Mouse (Mus musculus): ENCODE measurements around the gene Glud1. TPM values are rescaled to one million over a fixed set of nuclear protein-coding genes. Genes with fewer than 3 reads are reported as not detected.

Gene Glud1
- polyA plus RNA-seq, 1 experiment from 2014 or later, result 54.1 TPM

GRCm38 (mm10) chr14:34353326-34353725 lies 42.8 kb downstream of the Glud1 start:
- Histone ChIP-seq H3K4me3 (ENCODE audit: low read length) (no peak overlapping the region), H3K9ac (ENCODE audit: low read length) (no peak overlapping the region), H3K4me1 (ENCODE audit: control insufficient read depth, insufficient read depth, low read length) (no peaks in the 10 kb centered on the region), H3K4me2 (ENCODE audit: low read depth, low read length) (no peak overlapping the region), H3K9me3 (replicated peaks; ENCODE audit: control insufficient read depth, low read length) (no peaks in the 10 kb centered on the region), H3K36me3 (ENCODE audit: control insufficient read depth, insufficient read depth) (no peaks in the 10 kb centered on the region), H3K27ac (ENCODE audit: low read length) (no peak overlapping the region), H3K27me3 (ENCODE audit: control insufficient read depth, insufficient read depth, low read length) (no peaks in the 10 kb centered on the region)
- no peak for ATAC-seq (replicated peaks; ENCODE audit: extremely low read depth, insufficient read depth, low FRiP score)
- 85% methylated on average over 3 of the region's 3 CpGs for WGBS

GRCm38 (mm10) chr14:34354456-34354855 lies 43.9 kb downstream of the Glud1 start:
- no peak overlapping the region for H3K27ac ChIP-seq (ENCODE audit: low read length)
- 71% methylated on average over 4 of the region's 4 CpGs for WGBS
- H3K4me2 ChIP-seq (ENCODE audit: low read depth, low read length), result no peak overlapping the region

GRCm38 (mm10) chr14:34355301-34355700 lies 44.8 kb downstream of the Glud1 start, which contains the start of gene Fam25c:
Gene Fam25c (minus strand): TSS chr14:34355433.
- H3K9ac ChIP-seq (ENCODE audit: low read length), result no peak within 1 kb of the TSS
- H3K4me2 ChIP-seq (ENCODE audit: low read depth, low read length), result no peak within 1 kb of the TSS
- no peaks in the 10 kb centered on the region for H3K27me3 ChIP-seq (ENCODE audit: control insufficient read depth, insufficient read depth, low read length)
- H3K9me3 ChIP-seq (replicated peaks; ENCODE audit: control insufficient read depth, low read length), result no peaks in the 10 kb centered on the region
- ATAC-seq (replicated peaks; ENCODE audit: extremely low read depth, insufficient read depth, low FRiP score), result no peak
- 71% methylated on average over 6 of the region's 6 CpGs for WGBS
- no peak within 1 kb of the TSS for H3K27ac ChIP-seq (ENCODE audit: low read length)
- H3K36me3 ChIP-seq (ENCODE audit: control insufficient read depth, insufficient read depth), result no peaks in the 10 kb centered on the region
- H3K4me3 ChIP-seq (ENCODE audit: low read length), result no peak within 1 kb of the TSS
- no peaks in the 10 kb centered on the region for H3K4me1 ChIP-seq (ENCODE audit: control insufficient read depth, insufficient read depth, low read length)

More at GRCm38 (mm10) chr14:34354456-34354855, 43.9 kb downstream of the Glud1 start:
- Histone ChIP-seq H3K9ac (ENCODE audit: low read length) (no peak overlapping the region), H3K4me3 (ENCODE audit: low read length) (no peak overlapping the region), H3K4me1 (ENCODE audit: control insufficient read depth, insufficient read depth, low read length) (no peaks in the 10 kb centered on the region), H3K9me3 (replicated peaks; ENCODE audit: control insufficient read depth, low read length) (no peaks in the 10 kb centered on the region), H3K27me3 (ENCODE audit: control insufficient read depth, insufficient read depth, low read length) (no peaks in the 10 kb centered on the region), H3K36me3 (ENCODE audit: control insufficient read depth, insufficient read depth) (no peaks in the 10 kb centered on the region)
- no peak for ATAC-seq (replicated peaks; ENCODE audit: extremely low read depth, insufficient read depth, low FRiP score)

GRCm38 (mm10) chr14:34357671-34358455 lies 47.3 kb downstream of the Glud1 start:
- Histone ChIP-seq H3K4me2 (ENCODE audit: low read depth, low read length) (no peak overlapping the region), H3K9me3 (replicated peaks; ENCODE audit: control insufficient read depth, low read length) (no peaks in the 10 kb centered on the region), H3K9ac (ENCODE audit: low read length) (no peak overlapping the region), H3K4me3 (ENCODE audit: low read length) (no peak overlapping the region), H3K27ac (ENCODE audit: low read length) (no peak overlapping the region), H3K36me3 (ENCODE audit: control insufficient read depth, insufficient read depth) (no peaks in the 10 kb centered on the region), H3K4me1 (ENCODE audit: control insufficient read depth, insufficient read depth, low read length) (no peaks in the 10 kb centered on the region), H3K27me3 (ENCODE audit: control insufficient read depth, insufficient read depth, low read length) (no peaks in the 10 kb centered on the region)
- WGBS, result 71% methylated on average over 7 of the region's 7 CpGs
- ATAC-seq (replicated peaks; ENCODE audit: extremely low read depth, insufficient read depth, low FRiP score), result no peak

- no peak for ATAC-seq (replicated peaks; ENCODE audit: extremely low read depth, insufficient read depth, low FRiP score)
- no peaks in the 10 kb centered on the region for H3K36me3 ChIP-seq (ENCODE audit: control insufficient read depth, insufficient read depth)
- WGBS, result 47% methylated on average over 5 of the region's 5 CpGs
- H3K9ac ChIP-seq (ENCODE audit: low read length), result no peak overlapping the region
- no peak overlapping the region for H3K27ac ChIP-seq (ENCODE audit: low read length)
- no peak overlapping the region for H3K4me2 ChIP-seq (ENCODE audit: low read depth, low read length)
- H3K27me3 ChIP-seq (ENCODE audit: control insufficient read depth, insufficient read depth, low read length), result no peaks in the 10 kb centered on the region
- H3K4me1 ChIP-seq (ENCODE audit: control insufficient read depth, insufficient read depth, low read length), result peaks cover 4% of the 10 kb centered on the region; the same call in 1 of the 2 replicates
- H3K4me3 ChIP-seq (ENCODE audit: low read length), result no peak overlapping the region
- no peaks in the 10 kb centered on the region for H3K9me3 ChIP-seq (replicated peaks; ENCODE audit: control insufficient read depth, low read length)
These were observed 49.2 kb downstream of the Glud1 start for GRCm38 (mm10) chr14:34359676-34360244.

GRCm38 (mm10) chr14:34360251-34360650 lies 49.7 kb downstream of the Glud1 start:
- H3K9me3 ChIP-seq (replicated peaks; ENCODE audit: control insufficient read depth, low read length), result no peaks in the 10 kb centered on the region
- no peaks in the 10 kb centered on the region for H3K27me3 ChIP-seq (ENCODE audit: control insufficient read depth, insufficient read depth, low read length)
- peaks cover 4% of the 10 kb centered on the region; the same call in 1 of the 2 replicates for H3K4me1 ChIP-seq (ENCODE audit: control insufficient read depth, insufficient read depth, low read length)
- H3K36me3 ChIP-seq (ENCODE audit: control insufficient read depth, insufficient read depth), result no peaks in the 10 kb centered on the region
- ATAC-seq (replicated peaks; ENCODE audit: extremely low read depth, insufficient read depth, low FRiP score), result no peak
- H3K4me3 ChIP-seq (ENCODE audit: low read length), result no peak overlapping the region
- 58% methylated on average over 6 of the region's 6 CpGs for WGBS
- H3K27ac ChIP-seq (ENCODE audit: low read length), result no peak overlapping the region
- no peak overlapping the region for H3K9ac ChIP-seq (ENCODE audit: low read length)
- H3K4me2 ChIP-seq (ENCODE audit: low read depth, low read length), result no peak overlapping the region

- WGBS, result 49% methylated on average over 4 of the region's 4 CpGs
These were observed 51.6 kb downstream of the Glud1 start for GRCm38 (mm10) chr14:34362135-34362534.

GRCm38 (mm10) chr14:34362726-34363445 lies 52.4 kb downstream of the Glud1 start:
- H3K4me3 ChIP-seq (ENCODE audit: low read length), result peak overlapping the region; percentile 57
- no peaks in the 10 kb centered on the region for H3K9me3 ChIP-seq (replicated peaks; ENCODE audit: control insufficient read depth, low read length)
- 30% methylated on average over 18 of the region's 18 CpGs for WGBS
- H3K36me3 ChIP-seq (ENCODE audit: control insufficient read depth, insufficient read depth), result no peaks in the 10 kb centered on the region
- H3K9ac ChIP-seq (ENCODE audit: low read length), result peak overlapping the region; percentile 69; the same call in 1 of the 2 replicates
- ATAC-seq (replicated peaks; ENCODE audit: extremely low read depth, insufficient read depth, low FRiP score), result no peak; the same call in 1 of the 2 replicates
- no peaks in the 10 kb centered on the region for H3K27me3 ChIP-seq (ENCODE audit: control insufficient read depth, insufficient read depth, low read length)
- H3K27ac ChIP-seq (ENCODE audit: low read length), result no peak overlapping the region
- H3K4me1 ChIP-seq (ENCODE audit: control insufficient read depth, insufficient read depth, low read length), result peaks cover 4% of the 10 kb centered on the region; the same call in 1 of the 2 replicates
- H3K4me2 ChIP-seq (ENCODE audit: low read depth, low read length), result peak overlapping the region; percentile 96

More at GRCm38 (mm10) chr14:34362135-34362534, 51.6 kb downstream of the Glud1 start:
- H3K4me1 ChIP-seq (ENCODE audit: control insufficient read depth, insufficient read depth, low read length), result peaks cover 4% of the 10 kb centered on the region; the same call in 1 of the 2 replicates
- H3K27me3 ChIP-seq (ENCODE audit: control insufficient read depth, insufficient read depth, low read length), result no peaks in the 10 kb centered on the region
- no peaks in the 10 kb centered on the region for H3K36me3 ChIP-seq (ENCODE audit: control insufficient read depth, insufficient read depth)
- H3K4me3 ChIP-seq (ENCODE audit: low read length), result no peak overlapping the region
- no peak overlapping the region for H3K4me2 ChIP-seq (ENCODE audit: low read depth, low read length)
- H3K9ac ChIP-seq (ENCODE audit: low read length), result no peak overlapping the region
- H3K27ac ChIP-seq (ENCODE audit: low read length), result no peak overlapping the region
- no peak for ATAC-seq (replicated peaks; ENCODE audit: extremely low read depth, insufficient read depth, low FRiP score)
- no peaks in the 10 kb centered on the region for H3K9me3 ChIP-seq (replicated peaks; ENCODE audit: control insufficient read depth, low read length)

Data from heart, embryonic 16.5 days (tissue).